Mouse (Mus musculus): ENCODE data around the gene Nif3l1. TPM values are rescaled to one million over a fixed set of nuclear protein-coding genes. Genes with fewer than 3 reads are reported as not detected.

Gene Nif3l1
- 55.0 and 64.6 TPM in 2 replicates for total RNA-seq (2017)

DNA sequence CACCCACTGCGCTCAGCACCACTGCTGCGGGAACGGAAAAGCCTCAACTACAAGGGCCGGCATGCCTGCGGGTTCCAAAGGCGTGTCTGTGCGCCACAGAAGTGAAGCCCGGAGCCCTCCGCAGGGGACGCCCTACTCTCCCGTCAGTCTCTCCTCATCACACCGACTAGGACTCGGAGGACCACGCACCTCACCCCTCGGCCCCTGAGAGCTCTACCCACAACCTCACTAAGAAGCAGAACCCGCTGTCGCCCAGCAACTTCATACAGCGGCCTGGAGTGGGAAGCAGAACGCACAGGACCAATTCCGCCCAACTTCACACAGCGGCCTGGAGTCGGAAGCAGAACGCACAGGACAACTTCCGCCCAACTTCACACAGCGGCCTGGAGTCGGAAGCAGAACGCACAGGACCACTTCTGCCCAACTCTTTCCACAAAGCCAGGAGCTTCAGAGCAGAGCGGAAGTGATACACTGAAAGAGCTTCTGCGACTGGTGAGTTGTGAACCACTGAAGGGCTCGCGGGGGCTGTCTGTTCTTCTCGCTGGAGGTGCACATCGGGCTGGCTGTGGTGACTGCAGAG is at the start of gene Nif3l1, which contains the start of gene Ppil3:
Nif3l1 (plus strand) TSS at position 9 of the 580 bp plus-strand sequence.
Ppil3 (minus strand) TSS at position 344 of the 580 bp plus-strand sequence.
- peak; percentile 93 for ATAC-seq (replicated peaks; ENCODE audit: low read depth, poor library complexity, severe bottlenecking)

DNA sequence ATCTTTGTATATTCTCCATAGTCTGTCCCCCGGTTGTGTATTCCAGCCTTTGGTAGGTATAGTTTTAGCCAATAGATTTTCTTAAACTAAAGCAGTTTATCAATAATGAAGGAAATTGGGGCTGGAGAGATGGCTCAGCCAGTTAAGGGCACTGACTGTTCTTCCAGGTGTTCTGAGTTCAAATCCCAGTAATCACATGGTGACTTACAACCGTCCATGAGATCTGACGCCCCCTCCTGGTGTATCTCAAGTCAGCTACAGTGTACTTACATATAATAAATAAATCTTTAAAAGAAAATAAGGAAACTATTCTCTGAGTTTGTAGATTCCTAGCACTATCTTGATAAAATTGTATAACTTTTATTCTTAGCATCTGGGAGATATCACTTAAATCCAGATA is 49.6 kb upstream of the Nif3l1 start:
- no peak for ATAC-seq (replicated peaks; ENCODE audit: low read depth, poor library complexity, severe bottlenecking)

DNA sequence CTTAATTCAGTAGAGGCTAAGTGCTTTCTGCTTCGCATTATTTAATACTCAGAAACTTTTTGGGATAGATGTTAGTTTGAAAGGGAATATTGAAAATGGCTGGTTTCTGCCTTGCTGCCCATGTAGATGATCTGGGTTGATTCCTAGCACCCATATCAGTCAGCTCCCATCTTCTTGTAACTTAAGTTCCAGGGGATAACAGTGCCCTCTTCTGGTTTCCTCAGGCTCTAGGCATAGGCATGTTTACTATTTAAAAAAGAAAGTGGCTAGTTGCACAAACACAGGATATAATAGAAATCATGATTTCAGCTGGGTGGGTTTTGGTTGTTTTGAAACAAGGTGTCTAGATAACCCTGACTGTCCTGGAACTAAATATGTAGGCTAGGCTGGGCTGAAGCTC is 48.8 kb upstream of the Nif3l1 start:
- ATAC-seq (replicated peaks; ENCODE audit: low read depth, poor library complexity, severe bottlenecking) = no peak

DNA sequence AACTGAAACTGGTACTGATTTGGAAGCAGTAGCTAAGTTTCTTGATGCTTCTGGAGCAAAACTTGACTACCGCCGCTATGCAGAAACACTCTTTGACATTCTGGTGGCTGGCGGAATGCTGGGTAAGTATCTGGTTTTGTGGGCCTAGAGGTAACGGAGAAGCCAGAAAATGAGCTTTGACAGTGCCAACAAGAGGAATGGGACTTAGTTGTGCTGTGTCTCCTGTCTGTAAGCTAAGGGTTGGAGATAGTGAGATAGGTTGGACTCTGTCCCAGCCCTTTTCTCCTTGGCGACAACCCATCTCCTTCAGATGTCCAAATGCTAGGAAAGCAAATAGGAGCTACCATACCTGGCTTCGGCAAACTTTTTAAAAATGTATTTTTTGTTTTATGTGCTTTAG is 47.2 kb upstream of the Nif3l1 start:
- no peak for ATAC-seq (replicated peaks; ENCODE audit: low read depth, poor library complexity, severe bottlenecking)

DNA sequence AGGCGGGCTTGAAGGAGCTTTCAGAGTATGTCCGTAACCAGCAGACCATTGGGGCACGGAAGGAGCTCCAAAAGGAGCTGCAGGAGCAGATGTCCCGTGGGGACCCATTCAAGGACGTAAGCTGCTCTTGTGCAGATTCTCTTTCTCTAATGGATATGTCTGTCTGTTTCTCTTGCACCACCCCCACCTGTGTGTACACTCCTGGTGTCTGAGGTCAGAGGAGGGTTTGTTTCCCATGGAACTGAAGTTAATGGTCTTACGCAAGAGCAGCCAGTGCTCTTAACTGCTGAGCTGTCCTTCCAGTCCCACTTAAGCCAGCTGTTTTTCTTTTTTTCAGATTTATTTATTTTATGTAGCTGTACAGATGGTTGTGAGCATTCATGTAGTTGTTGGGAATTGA is 43.6 kb upstream of the Nif3l1 start:
- ATAC-seq (replicated peaks; ENCODE audit: low read depth, poor library complexity, severe bottlenecking) = no peak

DNA sequence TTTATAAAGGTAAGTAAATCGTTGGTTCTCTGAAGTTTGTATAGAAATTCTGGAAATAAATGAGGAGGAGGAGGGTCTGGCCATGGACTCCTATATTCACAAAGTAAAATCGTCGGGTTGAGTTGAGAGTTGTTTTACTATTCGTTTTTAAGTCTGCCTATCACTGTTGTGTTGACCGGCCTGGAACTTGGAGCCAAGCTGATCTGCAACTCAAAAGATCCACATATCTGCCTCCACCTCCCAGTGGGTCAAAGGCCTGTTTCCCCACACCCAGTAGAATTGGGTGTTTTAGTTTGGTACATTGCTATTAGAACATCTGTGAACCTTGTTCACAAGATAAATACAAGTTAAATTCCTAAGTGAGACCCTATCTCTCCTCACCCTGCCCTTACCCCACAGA is 41.2 kb upstream of the Nif3l1 start:
- ATAC-seq (replicated peaks; ENCODE audit: low read depth, poor library complexity, severe bottlenecking) = no peak

DNA sequence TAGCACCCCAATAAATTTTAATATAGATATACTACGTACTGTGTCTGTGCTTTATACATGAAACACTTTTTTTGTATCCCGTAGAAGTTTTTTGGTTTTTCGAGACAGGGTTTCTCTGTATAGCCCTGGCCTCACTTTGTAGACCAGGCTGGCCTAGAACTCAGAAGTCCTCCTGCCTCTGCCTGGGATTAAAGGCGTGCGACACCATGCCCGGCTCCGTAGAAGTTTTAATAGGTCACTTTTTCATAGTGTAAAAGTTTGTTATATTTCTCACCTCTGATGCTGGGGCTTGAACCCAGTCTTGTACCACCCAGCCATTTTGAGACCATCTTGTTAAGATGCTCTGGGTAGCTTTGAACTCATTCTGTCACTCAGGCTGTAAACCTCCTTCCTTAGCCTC is 37.6 kb upstream of the Nif3l1 start:
- no peak for ATAC-seq (replicated peaks; ENCODE audit: low read depth, poor library complexity, severe bottlenecking)

DNA sequence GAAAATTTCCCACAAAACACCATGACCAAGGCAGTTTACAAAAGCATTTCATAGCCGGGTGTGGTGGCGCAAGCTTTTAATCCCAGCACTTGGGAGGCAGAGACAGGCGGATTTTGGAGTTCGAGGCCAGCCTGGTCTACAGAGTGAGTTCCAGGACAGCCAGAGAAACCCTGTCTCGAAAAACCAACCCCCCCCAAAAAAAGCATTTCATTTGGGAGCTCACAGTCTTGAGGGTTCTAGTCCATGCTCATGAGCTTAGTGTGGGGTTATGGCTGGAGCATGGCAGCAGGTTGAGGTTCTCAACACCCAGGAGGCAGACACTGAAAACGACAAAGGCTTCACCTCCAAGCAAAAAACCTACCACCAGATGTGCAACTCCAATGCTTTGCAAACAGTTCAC is 36.8 kb upstream of the Nif3l1 start:
- ATAC-seq (replicated peaks; ENCODE audit: low read depth, poor library complexity, severe bottlenecking) = no peak

DNA sequence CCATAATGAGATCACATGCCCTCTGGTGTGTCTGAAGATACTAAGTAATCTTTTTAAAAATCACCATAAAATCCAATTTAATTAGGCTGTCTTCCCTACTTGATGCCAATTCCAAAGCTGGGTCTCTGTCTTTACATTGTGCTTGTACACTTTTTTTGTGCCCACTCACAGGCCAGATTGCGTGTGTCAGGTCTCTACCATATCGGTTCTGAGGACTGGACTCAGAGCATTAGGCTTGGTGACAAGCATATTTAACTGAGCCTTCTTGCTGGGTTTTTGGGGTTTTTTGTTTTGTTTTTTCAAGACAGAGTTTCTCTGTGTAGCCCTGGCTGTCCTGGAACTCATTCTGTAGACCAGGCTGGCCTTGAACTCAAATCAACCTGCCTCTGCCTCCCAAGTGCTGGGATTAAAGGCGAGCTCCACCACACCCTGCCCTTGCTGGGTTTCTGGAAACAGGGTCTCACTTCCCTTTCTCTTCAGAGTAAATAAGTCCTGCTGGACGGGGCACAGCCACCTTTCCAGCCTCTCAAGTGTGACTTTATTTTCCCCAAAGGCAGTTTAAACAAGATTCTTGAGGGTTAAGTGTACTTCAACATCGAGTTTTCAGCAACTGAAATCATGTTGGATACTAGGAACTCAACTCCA is 35.3 kb upstream of the Nif3l1 start:
- no peak for ATAC-seq (replicated peaks; ENCODE audit: low read depth, poor library complexity, severe bottlenecking)

DNA sequence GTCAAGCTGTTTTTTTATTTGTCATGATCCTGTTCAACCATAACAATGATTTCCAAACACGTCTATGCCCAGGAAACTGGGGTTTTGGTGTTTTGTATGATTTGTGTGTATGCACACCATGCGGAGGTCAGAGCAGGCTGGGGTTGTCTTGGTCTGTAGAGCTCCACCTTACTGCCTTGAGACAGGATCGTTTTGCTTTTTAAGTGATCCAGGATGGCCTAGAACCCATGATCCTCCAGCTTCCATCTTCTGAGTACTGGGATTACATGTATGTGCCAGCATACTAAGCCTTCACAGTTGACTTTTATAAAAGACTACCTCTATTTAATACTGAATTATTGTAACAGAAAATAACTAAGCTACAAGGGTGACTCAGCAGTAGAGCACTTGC is 34.8 kb upstream of the Nif3l1 start:
- no peak for ATAC-seq (replicated peaks; ENCODE audit: low read depth, poor library complexity, severe bottlenecking)

DNA sequence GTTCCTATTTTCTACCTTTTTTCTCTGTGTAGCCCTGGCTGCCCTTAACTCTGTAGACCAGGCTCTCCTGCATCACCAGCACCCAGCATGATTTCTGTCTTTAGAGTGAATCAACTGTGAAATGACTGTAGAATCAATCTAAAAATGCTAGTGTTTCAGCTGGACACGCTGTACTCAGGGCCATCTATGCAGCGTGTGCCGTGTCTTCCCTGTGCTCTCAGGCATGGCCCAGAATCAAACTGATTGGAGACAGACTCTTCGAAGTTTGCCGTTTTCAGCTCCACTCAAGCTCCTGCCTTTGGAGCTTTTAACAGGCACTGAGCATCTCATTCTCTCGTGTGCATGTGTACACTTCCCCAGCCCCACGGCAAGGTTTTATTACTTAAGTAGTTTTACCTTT is 34.2 kb upstream of the Nif3l1 start:
- no peak for ATAC-seq (replicated peaks; ENCODE audit: low read depth, poor library complexity, severe bottlenecking)

DNA sequence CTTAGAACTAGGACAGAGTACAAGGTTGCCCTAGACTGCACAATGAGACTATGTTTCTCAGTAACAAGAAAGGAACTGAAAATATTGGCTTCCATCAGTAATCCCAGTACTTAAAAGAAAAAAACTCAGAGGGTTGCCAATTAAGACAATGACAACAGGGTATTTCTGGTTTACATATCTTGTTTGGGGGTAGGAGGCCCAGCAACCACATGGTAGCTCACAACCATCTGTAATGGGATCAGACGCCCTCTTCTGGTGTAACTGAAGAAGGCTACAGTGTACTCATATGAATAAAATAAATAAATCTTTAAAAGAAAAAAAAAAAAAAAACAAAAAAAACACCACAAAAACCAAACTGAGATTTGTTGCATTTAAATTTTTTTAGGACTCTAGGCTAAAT is 29.5 kb upstream of the Nif3l1 start:
- no peak for ATAC-seq (replicated peaks; ENCODE audit: low read depth, poor library complexity, severe bottlenecking)

DNA sequence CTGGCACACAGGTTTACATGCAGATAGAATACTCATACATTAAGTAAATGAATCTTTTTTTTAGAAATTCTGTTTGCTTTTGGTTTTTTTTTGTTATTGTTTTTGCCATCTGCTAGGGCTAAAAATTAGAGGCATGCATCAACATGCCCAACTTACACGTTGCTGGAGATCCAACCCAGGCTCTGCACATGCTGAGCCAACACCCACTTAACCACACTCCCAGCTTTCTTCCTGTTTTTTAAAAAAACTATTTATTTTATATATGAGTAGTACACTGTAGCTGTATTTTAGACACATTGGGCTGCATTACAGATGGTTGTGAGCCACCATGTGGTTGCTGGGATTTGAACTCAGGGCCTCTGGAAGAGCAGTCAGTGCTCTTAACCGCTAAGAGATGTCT is 28.9 kb upstream of the Nif3l1 start:
- ATAC-seq (replicated peaks; ENCODE audit: low read depth, poor library complexity, severe bottlenecking) = peak; percentile 50

DNA sequence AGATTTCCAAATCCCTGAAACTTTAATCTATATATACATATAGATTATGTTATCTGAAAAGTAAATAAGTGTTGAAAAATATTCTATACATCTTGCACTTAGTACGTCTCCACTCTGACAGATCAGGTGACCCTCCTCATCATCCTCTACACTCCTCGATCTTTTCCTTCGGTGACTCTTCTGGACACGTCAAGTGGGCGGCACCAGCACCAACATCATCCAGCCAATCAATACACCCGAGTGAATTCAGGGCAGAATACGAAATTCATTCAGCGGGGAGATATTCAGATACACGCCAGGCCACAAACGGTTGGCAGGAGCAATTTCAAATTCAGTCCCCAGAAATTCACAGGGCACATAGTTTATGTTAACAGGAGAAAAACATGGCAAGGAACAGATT is 24.9 kb upstream of the Nif3l1 start:
- ATAC-seq (replicated peaks; ENCODE audit: low read depth, poor library complexity, severe bottlenecking) = no peak

DNA sequence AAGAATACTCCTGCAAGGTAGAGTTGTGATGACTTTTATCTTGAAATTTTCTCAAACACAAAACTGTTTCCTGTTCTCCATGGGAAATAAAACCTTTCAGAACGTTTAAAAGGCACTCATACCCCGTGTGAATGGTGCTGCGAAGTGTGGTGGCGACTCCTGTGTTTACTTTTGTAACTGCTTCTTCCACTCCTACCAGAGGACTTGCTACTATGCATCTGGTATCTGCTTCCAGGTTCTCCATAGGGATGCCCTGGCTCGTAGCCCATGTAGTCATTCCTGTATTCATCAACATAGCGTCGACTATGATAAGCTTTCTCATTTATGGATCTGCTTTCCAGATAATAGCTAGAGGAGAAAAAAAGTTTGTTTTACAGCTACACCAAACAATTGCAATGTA is 24.0 kb upstream of the Nif3l1 start:
- no peak for ATAC-seq (replicated peaks; ENCODE audit: low read depth, poor library complexity, severe bottlenecking)

DNA sequence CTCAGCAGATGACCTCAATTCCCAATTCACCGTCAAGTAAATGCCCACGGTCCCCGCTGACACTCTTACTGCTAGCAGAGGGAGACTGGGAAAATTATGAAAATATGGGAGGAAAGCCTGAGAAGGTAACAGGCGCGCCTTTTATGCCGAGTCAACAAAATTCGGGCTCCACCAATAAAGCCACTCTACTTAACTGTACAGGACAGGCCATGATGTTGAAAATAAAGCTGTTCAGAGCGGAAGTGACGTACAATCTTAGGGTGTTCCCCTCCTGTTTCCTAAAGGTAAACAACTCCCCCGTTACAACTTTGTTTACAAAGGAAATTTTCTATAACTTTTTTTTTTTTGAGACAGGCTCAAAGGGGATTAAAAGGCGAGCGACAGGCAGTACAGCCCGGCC is 22.1 kb upstream of the Nif3l1 start:
- ATAC-seq (replicated peaks; ENCODE audit: low read depth, poor library complexity, severe bottlenecking) = peak; percentile 64

DNA sequence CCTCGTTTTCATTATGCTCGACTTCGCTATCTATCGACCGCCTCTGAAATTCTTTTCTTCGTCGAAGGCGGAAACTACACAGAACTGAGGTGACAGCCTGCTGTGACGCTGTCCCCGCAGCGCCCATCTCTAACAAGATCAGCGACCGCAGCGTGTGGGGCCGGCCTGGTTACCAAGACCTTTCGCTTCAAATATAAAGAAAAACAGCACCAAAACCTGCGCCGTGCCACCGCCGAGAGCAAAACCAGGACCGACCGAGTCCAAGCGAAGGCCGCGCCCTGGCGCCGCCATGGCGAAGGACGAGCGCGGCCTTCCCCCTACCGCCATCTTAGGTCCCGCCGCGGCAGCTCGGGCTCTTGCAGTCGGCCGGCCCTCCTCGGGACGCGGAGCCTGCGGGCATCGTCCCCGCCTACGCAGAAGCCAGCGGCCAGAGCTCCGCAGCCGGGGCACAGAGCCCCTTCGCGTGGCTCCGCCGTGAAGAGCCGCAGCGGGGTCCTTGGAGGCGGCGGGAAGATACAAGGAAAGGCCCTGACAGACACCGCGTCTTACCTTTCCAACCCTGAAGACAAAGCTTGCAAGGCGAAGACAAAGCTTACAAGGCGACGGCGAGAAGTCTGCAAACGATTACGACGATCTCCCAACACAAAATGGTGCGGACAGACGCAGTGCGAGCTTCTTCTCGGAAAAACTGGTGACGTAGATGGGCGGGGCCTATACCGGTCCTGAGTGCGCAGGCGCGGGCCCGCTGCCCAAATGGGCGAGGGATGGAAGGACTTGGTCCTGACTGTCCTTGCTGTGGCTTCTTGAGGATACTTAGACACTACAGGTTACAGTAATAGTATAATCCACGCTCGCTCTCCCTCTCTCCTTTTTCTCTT is 21.3 kb upstream of the Nif3l1 start, which contains the start of gene Clk1:
Clk1 (minus strand) TSS at position 696 of the 878 bp plus-strand sequence.
- peak; percentile 75 for ATAC-seq (replicated peaks; ENCODE audit: low read depth, poor library complexity, severe bottlenecking)

DNA sequence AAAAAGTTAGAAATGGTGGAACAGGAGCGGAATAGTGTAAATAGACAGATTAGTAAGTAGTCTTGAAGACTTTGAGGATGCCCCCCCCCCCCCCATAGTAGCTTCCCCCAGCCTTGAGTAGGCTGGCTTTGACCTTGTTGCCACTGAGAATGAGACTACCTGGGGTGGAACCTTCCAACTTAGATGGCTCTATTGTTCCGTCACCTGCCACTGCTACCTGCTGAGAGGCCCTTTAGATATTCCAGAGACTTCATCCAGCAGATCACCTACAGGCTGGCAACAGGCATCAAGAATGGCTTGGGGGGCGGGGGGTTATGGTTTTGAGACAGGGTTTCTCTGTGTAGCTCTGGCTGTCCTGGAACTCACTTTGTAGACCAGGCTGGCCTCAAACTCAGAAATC is 20.4 kb upstream of the Nif3l1 start:
- no peak for ATAC-seq (replicated peaks; ENCODE audit: low read depth, poor library complexity, severe bottlenecking)

DNA sequence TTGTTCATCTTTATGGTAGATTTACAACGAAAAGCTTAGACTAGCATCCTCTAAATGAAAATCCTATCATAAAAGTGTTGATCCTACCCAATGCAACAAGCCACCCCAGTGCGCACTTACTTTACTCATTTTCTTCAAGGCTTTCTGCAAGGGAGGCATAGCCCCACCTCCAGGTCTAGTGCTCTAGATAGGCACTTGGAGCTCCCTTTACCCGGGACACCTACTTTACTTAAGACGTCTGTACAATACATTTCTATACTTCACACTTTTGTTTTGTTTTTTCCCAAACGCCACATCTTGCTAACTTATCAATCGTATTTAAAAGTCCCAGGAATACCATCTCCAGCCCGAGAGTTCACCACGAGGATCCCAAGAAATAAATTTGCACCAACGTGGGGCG is 260 bp upstream of the Nif3l1 start:
- ATAC-seq (replicated peaks; ENCODE audit: low read depth, poor library complexity, severe bottlenecking) = no peak

DNA sequence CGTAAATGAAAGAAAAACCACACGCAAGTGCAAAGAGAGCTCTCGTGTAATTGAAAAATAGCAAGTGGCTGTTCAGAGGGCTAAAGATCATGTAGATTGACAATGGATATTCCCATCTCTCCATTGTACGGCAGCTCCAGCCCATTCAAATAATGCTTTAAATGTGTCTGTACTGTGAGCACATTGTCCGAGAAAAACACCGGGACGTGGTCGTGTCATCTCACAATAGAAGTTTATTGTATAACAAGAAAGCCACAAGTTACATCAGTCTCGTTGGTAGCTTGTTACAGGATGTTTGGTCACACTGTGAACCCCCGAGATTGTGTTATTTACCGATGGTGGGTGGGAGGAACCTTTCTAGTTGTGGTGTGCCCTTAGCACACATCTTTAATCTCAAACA is 910 bp downstream of the Nif3l1 start:
- ATAC-seq (replicated peaks; ENCODE audit: low read depth, poor library complexity, severe bottlenecking) = no peak

DNA sequence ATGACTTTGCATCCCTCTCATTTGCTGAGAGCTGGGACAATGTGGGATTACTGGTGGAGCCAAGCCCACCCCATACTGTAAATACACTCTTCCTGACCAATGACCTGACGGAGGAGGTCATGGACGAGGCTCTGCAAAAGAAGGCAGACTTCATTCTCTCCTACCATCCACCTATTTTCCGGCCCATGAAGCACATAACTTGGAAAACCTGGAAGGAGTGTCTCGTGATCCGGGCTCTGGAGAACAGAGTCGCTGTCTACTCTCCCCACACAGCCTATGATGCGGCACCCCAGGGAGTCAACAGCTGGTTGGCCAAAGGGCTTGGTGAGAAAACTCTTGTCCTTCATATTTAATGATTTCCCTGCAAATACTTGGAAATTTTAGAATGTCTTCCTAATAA is 2.8 kb downstream of the Nif3l1 start:
- ATAC-seq (replicated peaks; ENCODE audit: low read depth, poor library complexity, severe bottlenecking) = no peak

All from common myeloid progenitor, adult 5-6 weeks (primary cell).